Comparison of ENCODE assay signal across 26 mouse cellular contexts in the genomic region with DNA sequence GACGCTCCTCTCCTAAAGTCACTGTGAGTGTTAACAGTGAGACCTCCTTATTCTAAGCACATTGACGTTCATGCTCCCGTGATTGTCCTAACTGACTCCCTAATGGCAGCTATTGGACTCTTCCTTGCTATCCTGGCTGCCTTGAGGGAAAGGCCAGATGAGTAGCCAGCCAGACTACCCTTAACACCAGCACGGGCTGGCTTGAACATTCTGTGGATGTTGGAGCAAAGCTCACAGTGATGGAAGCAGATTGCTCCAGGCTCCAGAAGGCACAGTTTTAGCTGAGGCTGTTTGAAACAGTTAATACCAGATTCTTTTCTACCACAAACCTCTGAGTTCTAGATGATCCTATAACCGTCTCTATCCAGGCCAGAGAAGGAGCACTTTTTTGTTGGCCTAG. TPM values are rescaled to one million over a fixed set of nuclear protein-coding genes. Genes with fewer than 3 reads are reported as not detected.
"Had no signal": no experiment of that assay in that cellular context is flagged by ENCODE, and none has a peak within 500 bp of the region (broad histone marks: within the 10 kb centered on the region; RNA-seq: fewer than 3 reads in every experiment).

No protein-coding gene starts in this region.

- H3K9ac ChIP-seq: forebrain, postnatal 0 days; heart, embryonic 13.5 days; heart, embryonic 15.5 days; hindbrain, embryonic 15.5 days; limb, embryonic 13.5 days; limb, embryonic 15.5 days; liver, embryonic 13.5 days had no signal

- H3K27ac ChIP-seq: heart, adult 2 months; heart, embryonic 13.5 days; heart, embryonic 15.5 days; hindbrain, embryonic 13.5 days; hindbrain, embryonic 15.5 days; hindbrain, postnatal 0 days; limb, embryonic 13.5 days; limb, embryonic 15.5 days; liver, embryonic 13.5 days had no signal

- H3K27me3 ChIP-seq: limb, embryonic 13.5 days; limb, embryonic 15.5 days had no signal

- DNase-seq: forebrain, postnatal 0 days; gastrocnemius, postnatal 14 days; gastrocnemius, postnatal 36 days; heart, adult 11 months; heart, adult 2 months; heart, postnatal 14 days; heart, postnatal 36 days; kidney, adult 11 months; kidney, adult 9 months; kidney, postnatal 14 days; layer of hippocampus, adult 9-11 months; layer of hippocampus, postnatal 36 days; left cerebral cortex, postnatal 4 days; liver, embryonic 13.5 days had no signal

- H3K36me3 ChIP-seq: hindbrain, embryonic 15.5 days had no signal

- H3K4me2 ChIP-seq: heart, embryonic 11.5 days; heart, embryonic 13.5 days; heart, embryonic 15.5 days; hindbrain, embryonic 13.5 days; hindbrain, embryonic 15.5 days; limb, embryonic 13.5 days; limb, embryonic 15.5 days; liver, embryonic 13.5 days had no signal

- H3K4me1 ChIP-seq: heart, embryonic 13.5 days; heart, embryonic 15.5 days; hindbrain, embryonic 13.5 days had no signal

- H3K9me3 ChIP-seq: heart, embryonic 13.5 days; heart, embryonic 15.5 days; hindbrain, embryonic 13.5 days; hindbrain, embryonic 15.5 days; limb, embryonic 13.5 days; limb, embryonic 15.5 days; liver, embryonic 13.5 days had no signal

- ATAC-seq: forebrain, postnatal 0 days; hindbrain, postnatal 0 days; intestine, embryonic 16.5 days had no signal

- H3K4me3 ChIP-seq: heart, adult 2 months; heart, embryonic 13.5 days; heart, embryonic 15.5 days; hindbrain, embryonic 13.5 days; hindbrain, embryonic 15.5 days; limb, embryonic 13.5 days; limb, embryonic 15.5 days; liver, embryonic 13.5 days had no signal

RNA-seq across cellular contexts. Expression of gene Hs3st6, which starts 8.9 kb away (rescaled TPM):
- polyA plus RNA-seq: liver, embryonic 13.5 days had no signal

RNA-seq across cellular contexts. Expression of gene Rpl3l, which starts 16.3 kb away (rescaled TPM):
- polyA plus RNA-seq: forebrain, postnatal 0 days; hindbrain, embryonic 11.5 days; hindbrain, embryonic 13.5 days; hindbrain, embryonic 15.5 days; intestine, embryonic 14.5 days; intestine, embryonic 16.5 days; limb, embryonic 11.5 days; limb, embryonic 13.5 days; limb, embryonic 15.5 days; liver, embryonic 13.5 days had no signal
